Mouse (Mus musculus) lung, adult 2 months (tissue): ENCODE data around the gene Gramd4. TPM values are rescaled to one million over a fixed set of nuclear protein-coding genes. Genes with fewer than 3 reads are reported as not detected.
"Not testable (repeated sequence)": the region's sequence is repeated elsewhere in the genome, so short reads cannot be mapped to it uniquely, and the experiment has no call there.

Source experiments
- DNase-seq: peaks from one replicate; pipeline ENCODE4 v3.0.0; 2022
- H3K4me1 ChIP-seq: fragments of 200-500 bp; 2 replicates; pipeline ENCODE4 v1.6.1; 2011; ENCODE audit warnings: low read length; ENCODE audit not compliant: control insufficient read depth, insufficient read depth
- H3K4me3 ChIP-seq: fragments of 200-500 bp; replicated peaks from 2 replicates; pipeline ENCODE3; 2011; ENCODE audit warnings: low read depth, mild to moderate bottlenecking, control low read depth, low read length; ENCODE audit errors: extremely low read depth
- CTCF ChIP-seq: fragments of 200-500 bp; IDR thresholded peaks from 2 replicates; pipeline ENCODE4 v1.5.1; 2011; ENCODE audit warnings: mild to moderate bottlenecking, low read length, control low read depth; ENCODE audit not compliant: insufficient read depth
- POLR2A ChIP-seq: fragments of 200-500 bp; IDR thresholded peaks from 2 replicates; pipeline ENCODE4 v1.6.1; 2011; ENCODE audit warnings: low read depth, mild to moderate bottlenecking, control low read depth, low read length, borderline replicate concordance; ENCODE audit errors: extremely low read depth
- WGBS: fragments of 180-500 bp; shearing (Covaris S2); methylation state at CpG from one replicate; pipeline ENCODE4 v1.1.7; 2018; 5-methylcytosine and 5-hydroxymethylcytosine counted together
- polyA plus RNA-seq: library from polyadenylated mRNA; depleted of rRNA; stranded (reverse); fragments of >200 nt; gene quantifications from 2 replicates; pipeline ENCODE4 v1.2.3, GENCODE M21; 2012

Gramd4 gene
- polyA plus RNA-seq, 1 experiment: 24.4 TPM

DNA sequence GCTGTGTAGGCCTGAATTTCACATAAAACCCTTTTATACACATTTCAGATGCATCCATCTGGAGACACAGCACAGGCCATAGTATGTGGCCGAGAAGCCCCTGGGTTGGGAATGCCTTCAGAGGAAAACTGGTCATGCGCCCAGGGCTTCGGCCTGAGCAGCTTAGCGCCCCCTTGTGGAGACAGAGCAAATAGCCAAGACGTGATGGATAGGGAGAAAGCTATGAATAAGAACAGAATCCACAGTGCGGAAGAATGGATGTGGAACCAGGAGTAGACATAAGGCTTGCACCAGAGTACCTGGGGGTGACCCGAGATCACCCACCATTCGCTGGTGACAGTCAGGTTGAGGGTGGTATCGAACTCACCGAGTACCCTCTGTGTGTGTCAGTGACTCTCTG is 82.8 kb downstream of the Gramd4 start:
- Histone ChIP-seq H3K4me3 (no peak overlapping the region), H3K4me1 (no peaks in the 10 kb centered on the region)
- WGBS: 42% methylated on average over 10 of the region's 10 CpGs
- TF ChIP-seq POLR2A: no peak
- peak; percentile 81 for TF ChIP-seq CTCF
- DNase-seq: peak; percentile 45

DNA sequence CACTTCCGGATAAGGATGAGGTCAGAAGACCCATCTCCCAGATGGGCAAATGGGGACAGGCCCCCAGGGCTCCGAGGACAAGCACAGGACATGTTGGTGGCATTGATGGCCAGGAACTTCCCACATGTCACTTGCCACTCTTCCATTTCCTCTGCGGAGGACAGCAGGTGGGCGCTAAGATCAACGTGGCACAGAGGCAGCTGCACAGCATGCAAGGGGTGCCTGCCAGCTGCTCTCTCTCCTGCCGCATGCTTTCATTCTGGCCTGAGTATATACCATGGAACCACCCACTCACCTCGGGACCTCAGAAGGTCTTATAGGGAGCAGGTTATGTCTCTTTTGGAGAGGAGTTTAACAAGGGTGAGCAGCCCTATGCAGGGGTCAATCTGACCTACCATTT is 87.1 kb downstream of the Gramd4 start:
- WGBS: 77% methylated on average over 7 of the region's 7 CpGs
- no peak overlapping the region for H3K4me3 ChIP-seq
- no peak for DNase-seq
- H3K4me1 ChIP-seq: no peaks in the 10 kb centered on the region
- TF ChIP-seq CTCF (no peak), POLR2A (no peak)

DNA sequence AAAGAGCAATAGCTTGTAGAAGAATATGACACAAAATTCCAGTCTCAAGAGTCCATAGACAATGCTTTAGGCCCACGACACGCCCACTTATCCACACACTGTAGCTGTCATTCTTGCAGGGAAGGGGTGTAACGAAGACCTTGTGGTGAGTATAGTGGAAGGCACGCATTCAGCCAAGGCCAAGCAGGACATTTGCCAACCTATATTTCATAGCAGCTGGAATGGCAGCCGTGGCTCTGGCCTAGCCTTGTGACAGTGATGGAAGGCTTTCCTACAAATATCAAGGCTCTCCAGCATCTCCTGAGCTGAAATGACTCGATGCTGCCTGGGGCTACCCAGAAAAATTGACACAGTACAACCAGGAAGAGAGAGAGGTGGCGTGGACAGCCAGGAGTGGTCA is 87.6 kb downstream of the Gramd4 start:
- H3K4me1 ChIP-seq: no peaks in the 10 kb centered on the region
- WGBS: 73% methylated on average over 7 of the region's 7 CpGs
- TF ChIP-seq POLR2A (no peak), CTCF (no peak)
- DNase-seq: no peak
- H3K4me3 ChIP-seq: no peak overlapping the region

DNA sequence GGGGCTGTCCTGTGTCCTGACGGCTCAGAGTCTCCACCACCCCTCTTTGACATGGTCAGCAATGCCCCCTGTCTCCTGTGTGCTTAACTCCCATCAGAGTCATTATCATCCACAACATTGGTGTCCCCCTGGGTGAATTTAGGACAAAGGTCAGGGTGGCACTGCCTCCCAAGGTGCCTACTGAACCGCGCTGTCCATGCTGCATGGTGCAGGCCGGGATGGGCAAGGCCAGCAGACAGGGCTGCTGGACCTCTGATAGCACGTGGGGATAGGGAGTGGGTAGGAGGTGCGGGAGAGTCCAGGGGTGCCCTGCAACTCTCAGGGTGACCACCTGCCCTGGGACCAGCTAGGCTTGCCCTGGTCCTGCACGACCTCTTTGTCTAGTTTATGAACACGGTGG is 89.4 kb downstream of the Gramd4 start:
- Histone ChIP-seq H3K4me1 (no peaks in the 10 kb centered on the region), H3K4me3 (no peak overlapping the region)
- DNase-seq: no peak
- 89% methylated on average over 8 of the region's 8 CpGs for WGBS
- TF ChIP-seq CTCF: no peak
- TF ChIP-seq POLR2A: no peak

DNA sequence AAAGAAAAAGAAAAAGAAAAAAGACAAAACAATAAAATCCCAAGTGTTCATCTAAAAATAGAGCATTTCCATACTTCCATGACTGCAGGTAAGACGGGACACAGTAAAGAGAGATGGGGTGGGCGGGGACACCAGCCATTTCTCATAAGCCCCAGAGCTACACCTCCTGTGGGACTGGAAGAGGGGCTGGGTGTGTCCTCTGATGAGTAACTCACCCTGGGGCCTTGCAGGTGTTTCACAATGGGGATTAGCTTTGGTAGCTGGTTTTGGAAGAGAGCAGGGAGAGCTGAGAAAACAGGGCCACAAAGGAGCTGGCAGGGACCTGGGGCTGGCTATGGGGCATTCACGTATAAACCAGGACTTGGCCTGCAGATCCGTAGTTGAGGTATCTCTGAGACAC is 93.1 kb downstream of the Gramd4 start:
- no peak for DNase-seq
- 84% methylated on average over 4 of the region's 4 CpGs for WGBS
- TF ChIP-seq CTCF: no peak
- no peak for TF ChIP-seq POLR2A
- Histone ChIP-seq H3K4me1 (no peaks in the 10 kb centered on the region), H3K4me3 (no peak overlapping the region)

DNA sequence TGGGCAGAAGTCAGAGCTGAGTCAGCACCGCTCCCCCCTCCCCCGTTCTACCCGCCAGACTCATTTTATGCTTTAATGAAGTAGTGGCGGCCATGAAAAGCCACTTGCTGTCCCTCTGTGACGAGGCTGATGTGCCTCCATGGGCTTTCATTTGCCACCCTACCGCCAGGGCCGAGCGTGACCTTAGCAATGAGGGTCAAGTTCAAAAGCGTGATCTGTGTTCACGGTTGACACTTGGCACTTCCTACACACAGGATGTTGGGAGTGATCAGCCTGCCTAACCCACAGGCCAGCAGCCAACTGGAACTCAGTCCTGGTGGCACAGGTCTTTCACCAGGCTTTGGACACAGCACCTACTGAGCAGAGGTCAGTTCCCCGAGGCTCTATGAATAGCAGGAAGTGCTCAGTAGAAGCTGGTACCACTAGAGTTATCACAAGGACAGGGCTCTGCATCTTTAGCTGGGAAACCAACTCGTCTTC is 96.0 kb downstream of the Gramd4 start:
- WGBS: 82% methylated on average over 12 of the region's 12 CpGs
- no peak for DNase-seq
- TF ChIP-seq POLR2A (no peak), CTCF (no peak)
- no peaks in the 10 kb centered on the region for H3K4me1 ChIP-seq
- H3K4me3 ChIP-seq: no peak overlapping the region

DNA sequence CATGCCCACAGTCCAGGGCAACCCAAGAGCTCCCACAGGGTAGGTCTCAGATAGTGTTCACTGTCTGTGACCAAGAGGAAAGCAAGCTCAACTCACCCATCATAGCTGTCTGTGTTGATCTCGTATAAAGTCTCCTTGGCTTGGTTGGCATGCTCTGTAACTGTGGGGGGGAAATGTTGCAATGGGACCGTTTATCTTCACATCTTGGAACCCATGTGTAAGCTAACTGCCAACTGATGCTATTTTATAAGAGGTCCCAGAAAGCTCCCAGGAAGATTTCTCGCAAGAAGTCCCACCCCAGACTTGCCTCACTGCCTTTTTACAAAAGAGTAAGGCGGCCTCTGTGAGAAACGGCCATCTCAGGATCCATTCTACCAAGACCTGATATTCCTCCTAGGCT is 99.0 kb downstream of the Gramd4 start:
- WGBS: 71% methylated on average over 5 of the region's 5 CpGs
- no peak for TF ChIP-seq POLR2A
- TF ChIP-seq CTCF: no peak
- DNase-seq: no peak
- no peaks in the 10 kb centered on the region for H3K4me1 ChIP-seq
- no peak overlapping the region for H3K4me3 ChIP-seq

DNA sequence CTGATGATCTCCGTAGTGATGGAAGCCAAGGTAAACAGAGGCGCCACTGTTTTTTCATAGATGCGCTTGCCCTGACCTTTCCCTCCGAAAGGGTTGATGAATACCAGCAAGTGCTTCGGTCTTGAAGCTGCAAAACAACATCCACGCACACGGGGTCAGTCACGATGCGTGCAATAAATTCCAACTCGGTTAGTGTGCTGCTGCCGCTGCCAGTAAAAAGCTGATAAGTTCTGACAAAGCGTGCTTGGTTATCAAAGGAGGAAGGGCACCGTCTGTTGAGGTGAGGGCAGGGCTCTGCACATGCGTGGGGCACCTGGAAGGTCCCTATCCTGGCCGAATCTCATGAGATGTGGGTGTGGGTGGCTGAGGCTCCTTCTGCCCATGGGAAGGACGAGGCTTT is 101.6 kb downstream of the Gramd4 start:
- 71% methylated on average over 16 of the region's 16 CpGs for WGBS
- Histone ChIP-seq H3K4me1 (no peaks in the 10 kb centered on the region), H3K4me3 (no peak overlapping the region)
- DNase-seq: no peak
- TF ChIP-seq POLR2A (no peak), CTCF (no peak)

DNA sequence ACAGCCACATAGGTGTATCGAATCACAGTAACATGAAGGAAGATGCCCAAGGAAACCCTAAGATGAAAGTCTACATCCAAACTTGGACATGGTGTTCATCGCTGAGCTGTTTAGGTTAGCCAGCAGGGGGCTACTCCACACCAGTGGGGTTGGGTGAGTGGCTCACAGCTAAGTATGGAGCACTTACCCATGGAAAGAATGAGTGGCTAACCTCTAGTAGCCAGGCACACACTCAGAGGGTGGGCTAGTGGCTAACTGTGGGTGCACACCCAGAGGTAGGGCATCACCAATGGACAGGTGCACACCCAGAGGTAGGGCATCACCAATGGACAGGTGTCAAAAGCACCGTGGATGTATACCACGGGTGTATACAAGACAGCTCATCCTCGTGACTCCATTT is 102.2 kb downstream of the Gramd4 start:
- Histone ChIP-seq H3K4me1 (no peaks in the 10 kb centered on the region), H3K4me3 (no peak overlapping the region)
- no peak for DNase-seq
- WGBS: 91% methylated on average over 5 of the region's 5 CpGs
- TF ChIP-seq CTCF: peak; percentile 39; the same call in 1 of the 2 replicates
- no peak for TF ChIP-seq POLR2A

DNA sequence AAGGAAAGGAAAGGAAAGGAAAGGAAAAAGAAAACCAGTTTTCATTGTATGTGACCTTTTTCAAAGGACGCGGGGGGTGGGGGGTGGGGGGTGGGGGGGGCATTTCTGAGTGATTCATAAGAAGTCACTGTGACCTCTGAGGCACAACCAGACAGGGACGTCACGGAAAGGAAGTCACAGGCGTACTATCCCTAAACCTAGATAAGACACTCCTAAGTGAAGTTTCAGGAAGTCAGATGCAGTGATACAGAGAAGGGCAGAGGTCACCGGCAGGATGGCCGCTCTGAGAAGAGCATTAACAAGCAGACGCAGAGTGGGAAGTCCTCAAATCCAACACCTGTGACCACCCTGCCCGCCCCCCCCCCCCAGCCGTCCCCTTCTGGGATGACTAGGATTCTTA is 103.4 kb downstream of the Gramd4 start:
- no peak for DNase-seq
- TF ChIP-seq POLR2A: no peak
- no peak for TF ChIP-seq CTCF
- 44% methylated on average over 10 of the region's 10 CpGs for WGBS
- Histone ChIP-seq H3K4me1 (no peaks in the 10 kb centered on the region), H3K4me3 (no peak overlapping the region)

DNA sequence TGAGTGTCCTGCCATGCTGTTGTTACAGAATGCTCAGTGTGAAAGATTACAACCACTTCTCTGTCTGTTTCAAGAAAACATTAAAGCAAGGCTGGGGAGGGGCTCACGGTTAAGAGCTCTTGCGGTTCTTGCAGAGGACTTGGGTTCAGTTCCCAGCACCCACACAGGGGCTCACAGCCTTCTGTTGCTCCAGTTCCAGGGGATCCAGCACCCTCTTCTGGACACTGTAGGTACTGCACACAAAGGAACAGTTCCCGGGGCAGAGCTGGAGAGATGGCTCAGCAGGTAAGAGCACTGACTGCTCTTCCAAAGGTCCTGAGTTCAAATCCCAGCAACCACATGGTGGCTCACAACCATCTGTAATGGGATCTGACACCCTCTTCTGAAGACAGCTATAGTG is 104.3 kb downstream of the Gramd4 start:
- WGBS: 97% methylated on average over 3 of the region's 3 CpGs
- not testable (repeated sequence) for H3K4me3 ChIP-seq, DNase-seq, H3K4me1 ChIP-seq
- peak; percentile 7; the same call in 1 of the 2 replicates for TF ChIP-seq CTCF
